8 mouse cellular contexts compared by ENCODE assay signal in the genomic region with DNA sequence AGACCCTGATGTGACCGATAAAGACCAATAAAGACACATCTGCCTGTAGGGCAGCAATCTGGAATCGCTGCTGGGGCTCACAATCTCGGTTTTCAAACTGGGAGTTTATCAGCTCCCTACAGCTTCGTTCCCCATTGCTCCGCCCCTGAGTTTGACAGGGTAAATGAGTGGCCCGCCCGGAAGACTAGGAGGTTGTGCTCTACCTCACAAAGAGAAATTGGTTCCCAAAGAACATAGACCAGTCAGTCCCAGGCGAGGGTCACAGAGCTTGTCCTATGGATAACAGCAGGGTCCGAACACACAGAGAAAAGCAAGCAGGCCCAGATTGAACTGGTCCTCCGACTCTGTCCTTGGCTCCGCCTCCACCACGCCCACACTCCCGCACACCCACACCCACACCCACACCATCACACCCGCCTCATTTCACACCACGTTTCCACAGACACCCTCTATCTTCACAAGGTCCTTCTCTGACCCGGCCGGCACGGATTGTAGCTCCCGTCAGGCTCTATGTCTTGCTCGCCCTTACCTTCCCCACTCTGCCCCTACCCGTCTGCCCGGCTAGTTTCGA. TPM values are rescaled to one million over a fixed set of nuclear protein-coding genes. Genes with fewer than 3 reads are reported as not detected.
DNase-seq lines count a peak whose midpoint lies in the region; ATAC-seq and TF ChIP-seq lines count a peak whose summit lies in the region.

No protein-coding gene starts in this region.

- no peak overlapping the region for H3K27ac ChIP-seq in embryonic facial prominence, embryonic 11.5 days (replicated peaks; ENCODE audit: low read depth, low read length)
- peak overlapping the region; percentile 36; the same call in 1 of the 2 replicates for H3K27ac ChIP-seq in heart, postnatal 0 days (ENCODE audit: low read depth)

- WGBS in embryonic facial prominence, embryonic 11.5 days: 2% methylated on average over 23 of the region's 23 CpGs
- 0% methylated on average over 22 of the region's 23 CpGs for WGBS in heart, postnatal 0 days

- TF ChIP-seq EP300 in heart, postnatal 0 days (IDR thresholded peaks at IDR 0.05; ENCODE audit: low read depth): no peak

- TF ChIP-seq CTCF in heart, postnatal 0 days (IDR thresholded peaks at IDR 0.05; ENCODE audit: low read depth): no peak

- H3K27me3 ChIP-seq in embryonic facial prominence, embryonic 11.5 days (ENCODE audit: control insufficient read depth, insufficient read depth, low read length): no peaks in the 10 kb centered on the region
- no peaks in the 10 kb centered on the region for H3K27me3 ChIP-seq in heart, postnatal 0 days (ENCODE audit: control insufficient read depth, insufficient read depth, low read length)

- intact Hi-C loops in left cerebral cortex, postnatal 4 days (cut with DNase I): loop anchor here (10.0 kb wide), 1 partner anchor 131 kb away; no protein-coding TSS in a partner anchor

- peak; percentile 62 for DNase-seq in left cerebral cortex, adult 11 months (ENCODE audit: low spot score)
- no peak for DNase-seq in left cerebral cortex, postnatal 4 days
- DNase-seq in MEL-GATA-1-ER (ENCODE audit: extremely low read depth, low read depth): peak; percentile 63
- peak; percentile 71 for DNase-seq in embryonic facial prominence, embryonic 11.5 days (ENCODE audit: low spot score)
- peak; percentile 73 for DNase-seq in heart, postnatal 0 days (ENCODE audit: low spot score)
- DNase-seq in kidney, postnatal 4 days: peak; percentile 84 to 90
- peak; percentile 84 to 86 for DNase-seq in lung, postnatal 4 days
- peak; percentile 71 to 79 for DNase-seq in spleen, postnatal 36 days (ENCODE audit: low spot score in 2 of 2)

- H3K9ac ChIP-seq in embryonic facial prominence, embryonic 11.5 days (replicated peaks; ENCODE audit: low read length): no peak overlapping the region
- H3K9ac ChIP-seq in heart, postnatal 0 days (replicated peaks; ENCODE audit: low read depth, low read length): peak overlapping the region; percentile 14

- no peaks in the 10 kb centered on the region for H3K4me1 ChIP-seq in embryonic facial prominence, embryonic 11.5 days (ENCODE audit: control insufficient read depth, insufficient read depth, low read length)
- H3K4me1 ChIP-seq in heart, postnatal 0 days (ENCODE audit: control insufficient read depth, insufficient read depth): peaks cover 9% of the 10 kb centered on the region; the same call in 1 of the 2 replicates

- peak; percentile 95 for ATAC-seq in embryonic facial prominence, embryonic 11.5 days (replicated peaks; ENCODE audit: insufficient number of reproducible peaks, low FRiP score, low TSS enrichment, low read depth)
- ATAC-seq in heart, postnatal 0 days (ENCODE audit: insufficient read depth, low read depth): peak; percentile 85

- H3K9me3 ChIP-seq in embryonic facial prominence, embryonic 11.5 days (replicated peaks; ENCODE audit: control insufficient read depth, low read length): no peaks in the 10 kb centered on the region
- no peaks in the 10 kb centered on the region for H3K9me3 ChIP-seq in heart, postnatal 0 days (replicated peaks; ENCODE audit: control insufficient read depth, low read length)

- peak overlapping the region; percentile 37 for H3K4me2 ChIP-seq in embryonic facial prominence, embryonic 11.5 days (ENCODE audit: low read depth, low read length)
- H3K4me2 ChIP-seq in heart, postnatal 0 days (ENCODE audit: low read depth, low read length): peak overlapping the region; percentile 94

- H3K4me3 ChIP-seq in embryonic facial prominence, embryonic 11.5 days (ENCODE audit: low read depth, low read length): peak overlapping the region; percentile 74
- peak overlapping the region; percentile 83 for H3K4me3 ChIP-seq in heart, postnatal 0 days (ENCODE audit: low read depth, low read length)

- no peaks in the 10 kb centered on the region for H3K36me3 ChIP-seq in embryonic facial prominence, embryonic 11.5 days (replicated peaks; ENCODE audit: control insufficient read depth, insufficient read depth, low read depth, low read length)
- peaks cover 18% of the 10 kb centered on the region for H3K36me3 ChIP-seq in heart, postnatal 0 days (replicated peaks; ENCODE audit: control insufficient read depth, insufficient read depth, low read length)

RNA-seq across cellular contexts. Expression of a gene that starts 0.6 kb away (rescaled TPM):
- 1 to 10 TPM; 1.8 to 3.3 TPM for total RNA-seq in left cerebral cortex, postnatal 4 days (2021)
- polyA plus RNA-seq in embryonic facial prominence, embryonic 11.5 days (2014; fragmentation: Nextera tagmentation; extraction: Ambion mirVana): 41.4 and 47.7 TPM in 2 replicates
- total RNA-seq in heart, postnatal 0 days (2014; rRNA removed; ENCODE audit: low replicate concordance): 19.1 and 21.7 TPM in 2 replicates
- 9.2 and 9.5 TPM in 2 replicates for polyA plus RNA-seq in heart, postnatal 0 days (2015; fragmentation: Nextera tagmentation; extraction: Ambion mirVana)

RNA-seq across cellular contexts. Expression of a gene that starts 10.9 kb away (rescaled TPM):
- total RNA-seq in left cerebral cortex, postnatal 4 days (2021): 1 to 10 TPM; 8.0 to 8.9 TPM
- 7.8 and 8.0 TPM in 2 replicates for polyA plus RNA-seq in embryonic facial prominence, embryonic 11.5 days (2014; fragmentation: Nextera tagmentation; extraction: Ambion mirVana)
- total RNA-seq in heart, postnatal 0 days (2014; rRNA removed; ENCODE audit: low replicate concordance): 9.5 and 13.3 TPM in 2 replicates
- polyA plus RNA-seq in heart, postnatal 0 days (2015; fragmentation: Nextera tagmentation; extraction: Ambion mirVana): 2.8 and 3.0 TPM in 2 replicates

RNA-seq across cellular contexts. Expression of a gene that starts 42.6 kb away (rescaled TPM):
- under 1 TPM; 0.24 to 0.28 TPM for total RNA-seq in left cerebral cortex, postnatal 4 days (2021)
- 0.20 TPM in 1 of 2 replicates, not detected in the other for polyA plus RNA-seq in embryonic facial prominence, embryonic 11.5 days (2014; fragmentation: Nextera tagmentation; extraction: Ambion mirVana)
- 0.12 TPM in 1 of 2 replicates, not detected in the other for total RNA-seq in heart, postnatal 0 days (2014; rRNA removed; ENCODE audit: low replicate concordance)
- 0.33 TPM in 1 of 2 replicates, not detected in the other for polyA plus RNA-seq in heart, postnatal 0 days (2015; fragmentation: Nextera tagmentation; extraction: Ambion mirVana)
